Mouse (Mus musculus) embryonic facial prominence, embryonic 15.5 days (tissue): Measurements from ENCODE around the gene Vrk3. TPM values are rescaled to one million over a fixed set of nuclear protein-coding genes. Genes with fewer than 3 reads are reported as not detected.
A peak's percentile ranks its signal among the peaks of the same experiment; 100 is the strongest.

Source experiments
- ATAC-seq: fragments of 200-750 bp; cut with Nextera tagmentation; 2 replicates; pipeline ENCODE4 v1.8.0; 2017; ENCODE audit warnings: low read depth, moderate TSS enrichment; ENCODE audit not compliant: insufficient number of reproducible peaks, low FRiP score, low TSS enrichment
- H3K27ac ChIP-seq: fragments of 300-500 bp; sonication (generic); replicated peaks from 2 replicates; pipeline ENCODE4 v1.5.1; 2015; ENCODE audit warnings: mild to moderate bottlenecking, inconsistent platforms
- H3K27me3 ChIP-seq: fragments of 300-500 bp; sonication (generic); 2 replicates; pipeline ENCODE4 v1.6.1; 2015; ENCODE audit warnings: inconsistent platforms
- H3K36me3 ChIP-seq: fragments of 300-500 bp; sonication (generic); 2 replicates; pipeline ENCODE4 v1.6.1; 2015; ENCODE audit warnings: mild to moderate bottlenecking, inconsistent platforms
- H3K4me1 ChIP-seq: fragments of 300-500 bp; sonication (generic); 2 replicates; pipeline ENCODE4 v1.6.1; 2015; ENCODE audit warnings: inconsistent platforms
- H3K4me2 ChIP-seq: fragments of 300-500 bp; sonication (generic); replicated peaks from 2 replicates; pipeline ENCODE4 v1.6.1; 2015; ENCODE audit warnings: mild to moderate bottlenecking, inconsistent platforms
- H3K4me3 ChIP-seq: fragments of 300-500 bp; sonication (generic); replicated peaks from 2 replicates; pipeline ENCODE4 v1.5.1; 2015; ENCODE audit warnings: mild to moderate bottlenecking, inconsistent platforms
- H3K9ac ChIP-seq: fragments of 300-500 bp; sonication (generic); 2 replicates; pipeline ENCODE4 v1.6.1; 2015; ENCODE audit warnings: inconsistent platforms
- H3K9me3 ChIP-seq: fragments of 300-500 bp; sonication (generic); replicated peaks from 2 replicates; pipeline ENCODE4 v1.6.1; 2016; ENCODE audit warnings: inconsistent platforms
- WGBS: fragments of 180-500 bp; shearing (Covaris S2); methylation state at CpG from one replicate; pipeline ENCODE4 v1.1.7; 2015; 5-methylcytosine and 5-hydroxymethylcytosine counted together
- polyA plus RNA-seq: library from polyadenylated mRNA; unstranded; fragments of >200 nt; fragmentation: Nextera tagmentation; extraction: Ambion mirVana; gene quantifications from 2 replicates; pipeline ENCODE4 v1.2.1, GENCODE M21; 2015

Vrk3 gene
- polyA plus RNA-seq, 1 experiment from 2014 or later: 35.2 TPM

- Histone ChIP-seq H3K4me1 (peaks cover 60% of the 10 kb centered on the region), H3K9me3 (no peaks in the 10 kb centered on the region), H3K4me2 (peak overlapping the region; percentile 71), H3K36me3 (no peaks in the 10 kb centered on the region), H3K27me3 (no peaks in the 10 kb centered on the region), H3K9ac (peak overlapping the region; percentile 24; the same call in 1 of the 2 replicates), H3K4me3 (peak overlapping the region; percentile 87), H3K27ac (peak overlapping the region; percentile 39; the same call in 1 of the 2 replicates)
- 92% methylated on average over 2 of the region's 2 CpGs for WGBS
- ATAC-seq: no peak
Measured at GRCm38 (mm10) chr7:44819391-44819790, 71.2 kb downstream of the Vrk3 start.

- Histone ChIP-seq H3K4me2 (no peak overlapping the region), H3K4me3 (no peak overlapping the region), H3K4me1 (peaks cover 56% of the 10 kb centered on the region), H3K27me3 (no peaks in the 10 kb centered on the region), H3K9me3 (no peaks in the 10 kb centered on the region), H3K36me3 (no peaks in the 10 kb centered on the region), H3K9ac (no peak overlapping the region), H3K27ac (peak overlapping the region; percentile 39; the same call in 1 of the 2 replicates)
- 45% methylated on average over 5 of the region's 5 CpGs for WGBS
- ATAC-seq: no peak
Measured at GRCm38 (mm10) chr7:44819863-44820262, 71.7 kb downstream of the Vrk3 start.

- no peak overlapping the region for H3K4me2 ChIP-seq
- no peak overlapping the region for H3K27ac ChIP-seq
- H3K9ac ChIP-seq: no peak overlapping the region
- 85% methylated on average over 3 of the region's 3 CpGs for WGBS
- no peaks in the 10 kb centered on the region for H3K36me3 ChIP-seq
- H3K4me3 ChIP-seq: no peak overlapping the region
- ATAC-seq: no peak
- H3K4me1 ChIP-seq: peaks cover 50% of the 10 kb centered on the region
- no peaks in the 10 kb centered on the region for H3K9me3 ChIP-seq
- no peaks in the 10 kb centered on the region for H3K27me3 ChIP-seq
Measured at GRCm38 (mm10) chr7:44820525-44820924, 72.3 kb downstream of the Vrk3 start.

- H3K9ac ChIP-seq: no peak overlapping the region
- H3K27ac ChIP-seq: no peak overlapping the region
- H3K4me3 ChIP-seq: no peak overlapping the region
- no peaks in the 10 kb centered on the region for H3K27me3 ChIP-seq
- no peaks in the 10 kb centered on the region; the same call in 1 of the 2 replicates for H3K36me3 ChIP-seq
- peaks cover 50% of the 10 kb centered on the region for H3K4me1 ChIP-seq
- no peak overlapping the region for H3K4me2 ChIP-seq
- H3K9me3 ChIP-seq: no peaks in the 10 kb centered on the region
- no peak for ATAC-seq
- WGBS: 84% methylated on average over 7 of the region's 7 CpGs
Measured at GRCm38 (mm10) chr7:44821666-44822448, 73.6 kb downstream of the Vrk3 start.

- Histone ChIP-seq H3K4me1 (peaks cover 36% of the 10 kb centered on the region), H3K9ac (no peak overlapping the region), H3K27me3 (no peaks in the 10 kb centered on the region), H3K36me3 (peaks cover 8% of the 10 kb centered on the region), H3K4me2 (no peak overlapping the region), H3K27ac (no peak overlapping the region), H3K4me3 (no peak overlapping the region), H3K9me3 (no peaks in the 10 kb centered on the region)
- WGBS: 35% methylated on average over 7 of the region's 7 CpGs
- no peak for ATAC-seq
Measured at GRCm38 (mm10) chr7:44823409-44823808, 75.2 kb downstream of the Vrk3 start.

GRCm38 (mm10) chr7:44824872-44825271 lies 76.7 kb downstream of the Vrk3 start:
- Histone ChIP-seq H3K36me3 (peaks cover 23% of the 10 kb centered on the region), H3K27ac (peak overlapping the region; percentile 22), H3K4me2 (no peak overlapping the region), H3K9me3 (no peaks in the 10 kb centered on the region), H3K27me3 (no peaks in the 10 kb centered on the region), H3K4me3 (no peak overlapping the region), H3K9ac (no peak overlapping the region), H3K4me1 (peaks cover 22% of the 10 kb centered on the region)
- no peak for ATAC-seq
- WGBS: 18% methylated on average over 3 of the region's 3 CpGs

GRCm38 (mm10) chr7:44826771-44827170 lies 78.6 kb downstream of the Vrk3 start:
- H3K9ac ChIP-seq: no peak overlapping the region
- H3K27ac ChIP-seq: no peak overlapping the region
- H3K9me3 ChIP-seq: no peaks in the 10 kb centered on the region
- no peak overlapping the region for H3K4me3 ChIP-seq
- H3K36me3 ChIP-seq: peaks cover 42% of the 10 kb centered on the region
- ATAC-seq: no peak
- H3K4me2 ChIP-seq: no peak overlapping the region
- peaks cover 14% of the 10 kb centered on the region for H3K4me1 ChIP-seq
- 87% methylated on average over 3 of the region's 3 CpGs for WGBS
- no peaks in the 10 kb centered on the region for H3K27me3 ChIP-seq

Other genes with a start within 250 kb of the Vrk3 start
- 0.18 and 0.81 TPM in 2 replicates for gene Mybpc2, start 223.8 kb upstream of the Vrk3 start, polyA plus RNA-seq
- 1.2 and 1.4 TPM in 2 replicates for gene Spib, start 216.3 kb upstream of the Vrk3 start, polyA plus RNA-seq
- 77.9 and 86.2 TPM in 2 replicates for gene Pold1, start 199.6 kb upstream of the Vrk3 start, polyA plus RNA-seq
- gene Nr1h2, start 194.5 kb upstream of the Vrk3 start, polyA plus RNA-seq: 76.9 and 83.4 TPM in 2 replicates
- 2.8 and 2.9 TPM in 2 replicates for gene Napsa, start 176.0 kb upstream of the Vrk3 start, polyA plus RNA-seq
- 0.46 and 0.84 TPM in 2 replicates for gene Kcnc3, start 157.7 kb upstream of the Vrk3 start, polyA plus RNA-seq
- gene Myh14, start 77.6 kb upstream of the Vrk3 start, polyA plus RNA-seq: 20.0 and 23.0 TPM in 2 replicates
- gene Izumo2, start 39.7 kb upstream of the Vrk3 start, polyA plus RNA-seq: not detected in 2 replicates
- gene Zfp473, start 2.6 kb downstream of the Vrk3 start, polyA plus RNA-seq: 1.4 and 1.8 TPM in 2 replicates
- gene Nup62, start 67.7 kb downstream of the Vrk3 start, polyA plus RNA-seq: 83.9 and 84.0 TPM in 2 replicates
- gene Il4i1, start 68.0 kb downstream of the Vrk3 start, polyA plus RNA-seq: 0.88 and 1.6 TPM in 2 replicates
- 12.4 and 14.7 TPM in 2 replicates for gene Atf5, start 68.2 kb downstream of the Vrk3 start, polyA plus RNA-seq
- 124 and 127 TPM in 2 replicates for gene Akt1s1, start 100.6 kb downstream of the Vrk3 start, polyA plus RNA-seq
- gene Tbc1d17, start 100.7 kb downstream of the Vrk3 start, polyA plus RNA-seq: 86.6 and 89.3 TPM in 2 replicates
- gene Pnkp, start 108.7 kb downstream of the Vrk3 start, polyA plus RNA-seq: 30.4 and 37.3 TPM in 2 replicates
- gene Ptov1, start 121.4 kb downstream of the Vrk3 start, polyA plus RNA-seq: 428 and 442 TPM in 2 replicates
- gene Med25, start 144.3 kb downstream of the Vrk3 start, polyA plus RNA-seq: 110 and 122 TPM in 2 replicates
- 29.4 and 30.1 TPM in 2 replicates for gene Fuz, start 147.7 kb downstream of the Vrk3 start, polyA plus RNA-seq
- 73.0 and 76.2 TPM in 2 replicates for gene Ap2a1, start 181.1 kb downstream of the Vrk3 start, polyA plus RNA-seq
- gene Tsks, start 194.8 kb downstream of the Vrk3 start, polyA plus RNA-seq: 0.23 TPM in 1 of 2 replicates, not detected in the other
- gene Cpt1c, start 226.4 kb downstream of the Vrk3 start, polyA plus RNA-seq: 30.0 and 35.8 TPM in 2 replicates
- gene Prmt1, start 238.2 kb downstream of the Vrk3 start, polyA plus RNA-seq: 455 and 479 TPM in 2 replicates
- gene Irf3, start 249.2 kb downstream of the Vrk3 start, polyA plus RNA-seq: 109 and 110 TPM in 2 replicates